Mouse (Mus musculus) heart, embryonic 12.5 days (tissue): Measurements from ENCODE around the gene Ccdc50. TPM values are rescaled to one million over a fixed set of nuclear protein-coding genes. Genes with fewer than 3 reads are reported as not detected.

ENCODE experiments used
- ATAC-seq: fragments of 200-750 bp; cut with Nextera tagmentation; 2 replicates; pipeline ENCODE4 v1.8.0; 2017; ENCODE audit warnings: moderate TSS enrichment, moderate library complexity; ENCODE audit not compliant: insufficient number of reproducible peaks, low FRiP score
- H3K27ac ChIP-seq: fragments of 300-500 bp; sonication (generic); 2 replicates; pipeline ENCODE4 v1.5.1; 2016; ENCODE audit warnings: mild to moderate bottlenecking, moderate library complexity; ENCODE audit not compliant: poor library complexity, severe bottlenecking
- H3K27me3 ChIP-seq: fragments of 300-500 bp; sonication (generic); replicated peaks from 2 replicates; pipeline ENCODE4 v1.6.1; 2016; ENCODE audit warnings: mild to moderate bottlenecking, moderate library complexity
- H3K36me3 ChIP-seq: fragments of 300-500 bp; sonication (generic); 2 replicates; pipeline ENCODE4 v1.6.1; 2016; ENCODE audit warnings: mild to moderate bottlenecking, moderate library complexity
- H3K4me1 ChIP-seq: fragments of 300-500 bp; sonication (generic); replicated peaks from 2 replicates; pipeline ENCODE4 v1.6.1; 2016; ENCODE audit warnings: mild to moderate bottlenecking
- H3K4me2 ChIP-seq: fragments of 300-500 bp; sonication (generic); 2 replicates; pipeline ENCODE4 v1.6.1; 2016; ENCODE audit warnings: mild to moderate bottlenecking, moderate library complexity
- H3K4me3 ChIP-seq: fragments of 300-500 bp; sonication (generic); 2 replicates; pipeline ENCODE4 v1.5.1; 2016; ENCODE audit warnings: mild to moderate bottlenecking
- H3K9ac ChIP-seq: fragments of 300-500 bp; sonication (generic); 2 replicates; pipeline ENCODE4 v1.6.1; 2016; ENCODE audit warnings: mild to moderate bottlenecking, moderate library complexity
- H3K9me3 ChIP-seq: fragments of 300-500 bp; sonication (generic); replicated peaks from 2 replicates; pipeline ENCODE4 v1.6.1; 2016; ENCODE audit warnings: mild to moderate bottlenecking, moderate library complexity
- WGBS: fragments of 180-500 bp; shearing (Covaris S2); methylation state at CpG from one replicate; pipeline ENCODE4 v1.1.7; 2016; 5-methylcytosine and 5-hydroxymethylcytosine counted together
- polyA plus RNA-seq: library from polyadenylated mRNA; unstranded; fragments of >200 nt; fragmentation: Nextera tagmentation; extraction: Ambion mirVana; gene quantifications from 2 replicates; pipeline ENCODE4 v1.2.1, GENCODE M21; 2016

Ccdc50 gene
- polyA plus RNA-seq, 1 experiment from 2014 or later: 44.3 TPM

DNA sequence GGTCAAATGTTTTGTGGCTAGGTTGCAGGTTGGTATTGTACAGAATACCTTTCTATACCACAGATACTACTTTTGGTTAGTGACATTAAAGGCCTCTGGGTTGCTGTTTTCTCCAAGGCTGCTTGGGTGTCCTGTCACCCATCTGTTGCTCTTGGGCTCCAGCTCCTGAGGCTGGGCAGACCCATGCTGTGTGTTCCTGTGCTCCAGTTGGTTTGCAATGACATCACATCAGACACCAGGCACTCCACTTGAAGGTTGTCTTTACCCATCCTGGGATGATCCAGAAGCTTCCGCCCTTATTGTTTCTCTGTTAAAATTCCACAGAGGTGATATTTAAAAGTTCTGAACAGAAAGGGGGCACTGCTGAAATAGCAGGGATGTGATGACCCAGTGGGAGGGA lies 8.3 kb downstream of the Ccdc50 start:
- Histone ChIP-seq H3K9me3 (0 out of 2 replicates have a peak, but pooled peaks cover 2% of the 10 kb centered on the region), H3K9ac (no peak overlapping the region), H3K4me3 (no peak overlapping the region), H3K4me1 (0 out of 2 replicates have a peak, but pooled peaks cover 3% of the 10 kb centered on the region), H3K27ac (no peak overlapping the region), H3K27me3 (no peaks in the 10 kb centered on the region), H3K4me2 (no peak overlapping the region), H3K36me3 (peaks cover 5% of the 10 kb centered on the region; the same call in 1 of the 2 replicates)
- 97% methylated on average over 1 of the region's 1 CpGs for WGBS
- ATAC-seq: no peak

DNA sequence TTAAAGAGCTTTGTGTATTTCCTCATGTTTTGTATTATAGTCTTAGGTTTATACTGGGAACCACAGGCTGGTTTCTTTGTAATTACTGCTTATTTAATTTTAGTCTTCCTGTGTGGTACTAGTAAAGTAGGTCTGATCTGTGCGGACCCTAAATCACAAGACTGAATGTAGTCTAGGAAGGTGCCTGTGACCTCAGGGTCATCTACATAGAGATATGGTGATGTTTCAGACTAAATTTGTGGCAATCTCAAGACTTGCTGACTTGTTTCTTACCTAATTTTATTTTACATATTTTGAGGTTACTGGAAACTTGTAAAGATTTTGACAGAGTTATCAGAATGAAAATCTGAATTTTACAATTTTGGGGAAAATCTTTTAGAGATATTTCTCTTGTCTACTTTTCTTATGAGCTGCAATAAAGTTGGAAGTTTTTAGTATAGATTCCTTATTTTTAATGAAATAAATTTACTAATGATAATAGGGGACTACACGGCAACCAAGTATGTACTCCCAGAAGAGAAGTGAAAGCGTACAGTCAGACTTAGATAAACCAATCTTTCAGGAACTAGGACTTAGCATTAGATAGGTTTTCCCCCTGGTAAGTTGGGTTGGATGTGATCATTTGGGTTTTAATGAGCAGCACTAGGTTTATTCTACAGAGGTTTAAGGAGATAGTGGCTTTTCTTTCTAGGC lies 10.5 kb downstream of the Ccdc50 start:
- H3K36me3 ChIP-seq: peaks cover 5% of the 10 kb centered on the region; the same call in 1 of the 2 replicates
- 0 out of 2 replicates have a peak, but pooled peaks cover 3% of the 10 kb centered on the region for H3K4me1 ChIP-seq
- no peak overlapping the region for H3K27ac ChIP-seq
- no peak for ATAC-seq
- H3K4me3 ChIP-seq: no peak overlapping the region
- WGBS: 82% methylated on average over 3 of the region's 3 CpGs
- no peaks in the 10 kb centered on the region for H3K27me3 ChIP-seq
- H3K9me3 ChIP-seq: 0 out of 2 replicates have a peak, but pooled peaks cover 2% of the 10 kb centered on the region
- H3K9ac ChIP-seq: no peak overlapping the region
- no peak overlapping the region for H3K4me2 ChIP-seq

DNA sequence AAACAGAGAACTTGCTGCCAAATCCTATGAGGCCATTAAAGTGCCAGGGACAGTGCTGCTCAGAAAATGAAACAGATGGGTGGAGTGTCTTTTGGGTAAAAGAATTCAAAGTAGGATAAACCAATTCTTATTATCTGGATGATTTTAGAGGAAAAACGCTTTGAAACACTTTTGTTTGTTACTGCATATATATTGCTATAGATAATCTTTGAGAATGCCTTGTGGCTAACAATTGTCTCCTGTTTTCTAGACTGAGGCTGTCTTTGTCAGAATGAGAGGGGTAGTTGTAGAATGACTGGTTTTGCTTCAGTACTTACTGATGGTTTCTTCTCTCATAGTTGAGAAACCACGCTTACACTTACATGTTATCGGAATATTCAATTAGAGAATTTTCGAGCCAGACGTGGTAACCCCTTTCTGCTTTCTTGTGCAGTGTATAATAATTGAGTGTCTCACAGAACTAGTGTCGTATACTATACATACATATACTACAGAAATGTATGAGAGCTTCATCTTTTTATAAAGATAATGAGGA lies 11.1 kb downstream of the Ccdc50 start:
- Histone ChIP-seq H3K9ac (no peak overlapping the region), H3K36me3 (peaks cover 5% of the 10 kb centered on the region; the same call in 1 of the 2 replicates), H3K27ac (no peak overlapping the region), H3K4me2 (no peak overlapping the region), H3K27me3 (no peaks in the 10 kb centered on the region), H3K4me1 (0 out of 2 replicates have a peak, but pooled peaks cover 3% of the 10 kb centered on the region), H3K9me3 (0 out of 2 replicates have a peak, but pooled peaks cover 2% of the 10 kb centered on the region), H3K4me3 (no peak overlapping the region)
- WGBS: 88% methylated on average over 6 of the region's 6 CpGs
- ATAC-seq: no peak

DNA sequence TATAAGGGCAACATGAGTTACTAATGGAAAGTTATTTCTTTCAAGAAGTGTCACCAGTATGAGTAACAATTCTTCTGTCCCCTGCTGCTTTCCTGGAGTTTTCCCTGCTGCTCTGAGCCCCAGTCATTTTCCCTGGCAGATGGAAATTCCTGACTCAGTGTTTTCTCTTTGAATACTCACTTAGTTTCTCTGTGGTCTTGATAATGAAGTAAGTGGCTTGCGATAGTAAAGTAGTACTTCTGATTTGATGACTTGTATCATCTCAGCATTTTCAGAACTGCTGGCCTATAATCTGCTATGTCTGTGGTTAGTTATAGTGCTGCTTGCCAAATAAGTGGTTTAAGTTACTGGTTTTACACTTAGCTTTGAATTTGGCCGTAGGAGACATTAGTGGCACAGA lies 12.9 kb downstream of the Ccdc50 start:
- H3K4me2 ChIP-seq: no peak overlapping the region
- no peak for ATAC-seq
- no peaks in the 10 kb centered on the region for H3K9me3 ChIP-seq
- H3K27ac ChIP-seq: no peak overlapping the region
- H3K36me3 ChIP-seq: peaks cover 9% of the 10 kb centered on the region
- H3K27me3 ChIP-seq: no peaks in the 10 kb centered on the region
- WGBS: 71% methylated on average over 2 of the region's 2 CpGs
- H3K4me3 ChIP-seq: no peak overlapping the region
- H3K9ac ChIP-seq: no peak overlapping the region
- 0 out of 2 replicates have a peak, but pooled peaks cover 3% of the 10 kb centered on the region for H3K4me1 ChIP-seq

GRCm38 (mm10) chr16:27404107-27404506 lies 15.4 kb downstream of the Ccdc50 start:
- no peak for ATAC-seq
- Histone ChIP-seq H3K4me1 (0 out of 2 replicates have a peak, but pooled peaks cover 3% of the 10 kb centered on the region), H3K4me3 (no peak overlapping the region), H3K9me3 (no peaks in the 10 kb centered on the region), H3K36me3 (peaks cover 16% of the 10 kb centered on the region), H3K4me2 (no peak overlapping the region), H3K27ac (no peak overlapping the region), H3K27me3 (no peaks in the 10 kb centered on the region), H3K9ac (no peak overlapping the region)

GRCm38 (mm10) chr16:27416937-27417584 lies 28.4 kb downstream of the Ccdc50 start:
- Histone ChIP-seq H3K36me3 (peaks cover 61% of the 10 kb centered on the region), H3K4me3 (no peak overlapping the region), H3K9me3 (peaks cover 8% of the 10 kb centered on the region; the same call in 1 of the 2 replicates), H3K4me1 (no peaks in the 10 kb centered on the region), H3K4me2 (no peak overlapping the region), H3K27ac (no peak overlapping the region), H3K9ac (no peak overlapping the region), H3K27me3 (no peaks in the 10 kb centered on the region)
- WGBS: 90% methylated on average over 6 of the region's 6 CpGs
- ATAC-seq: no peak

DNA sequence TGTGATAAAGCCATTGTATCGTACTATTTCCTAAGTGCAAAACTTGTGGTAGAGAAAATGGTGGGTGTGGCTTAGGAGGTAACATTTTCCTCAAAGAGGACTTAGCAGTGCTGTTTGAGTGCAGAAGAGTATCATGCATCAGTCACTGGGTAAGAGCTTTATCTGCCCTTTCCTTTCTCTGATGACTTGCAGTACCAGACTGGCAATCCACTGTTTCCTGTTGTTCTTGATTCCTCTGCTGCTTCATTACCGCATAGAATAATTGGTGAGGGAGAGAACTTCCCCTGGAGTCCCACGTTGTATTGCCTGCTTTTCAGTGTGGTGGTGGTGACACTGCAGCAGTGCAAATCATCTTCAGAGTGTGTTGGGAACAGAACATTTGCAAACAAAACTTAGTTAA lies 29.0 kb downstream of the Ccdc50 start:
- Histone ChIP-seq H3K9me3 (peaks cover 10% of the 10 kb centered on the region; the same call in 1 of the 2 replicates), H3K4me1 (no peaks in the 10 kb centered on the region), H3K27me3 (no peaks in the 10 kb centered on the region), H3K9ac (no peak overlapping the region), H3K27ac (no peak overlapping the region), H3K36me3 (peaks cover 67% of the 10 kb centered on the region), H3K4me3 (no peak overlapping the region), H3K4me2 (no peak overlapping the region)
- 79% methylated on average over 3 of the region's 3 CpGs for WGBS
- no peak for ATAC-seq

- ATAC-seq: no peak
- H3K4me1 ChIP-seq: no peaks in the 10 kb centered on the region
- no peak overlapping the region for H3K27ac ChIP-seq
- H3K4me2 ChIP-seq: no peak overlapping the region
- H3K9me3 ChIP-seq: peaks cover 4% of the 10 kb centered on the region; the same call in 1 of the 2 replicates
- H3K9ac ChIP-seq: no peak overlapping the region
- H3K27me3 ChIP-seq: no peaks in the 10 kb centered on the region
- 95% methylated on average over 3 of the region's 3 CpGs for WGBS
- no peak overlapping the region for H3K4me3 ChIP-seq
- peaks cover 41% of the 10 kb centered on the region for H3K36me3 ChIP-seq
These were observed 32.3 kb downstream of the Ccdc50 start for GRCm38 (mm10) chr16:27420982-27421381.

- 84% methylated on average over 3 of the region's 3 CpGs for WGBS
- Histone ChIP-seq H3K9me3 (no peaks in the 10 kb centered on the region), H3K4me1 (no peaks in the 10 kb centered on the region), H3K27me3 (no peaks in the 10 kb centered on the region), H3K4me3 (no peak overlapping the region), H3K4me2 (no peak overlapping the region), H3K27ac (no peak overlapping the region), H3K36me3 (peaks cover 34% of the 10 kb centered on the region), H3K9ac (no peak overlapping the region)
- ATAC-seq: no peak
These were observed 46.4 kb downstream of the Ccdc50 start for GRCm38 (mm10) chr16:27435034-27435433.

DNA sequence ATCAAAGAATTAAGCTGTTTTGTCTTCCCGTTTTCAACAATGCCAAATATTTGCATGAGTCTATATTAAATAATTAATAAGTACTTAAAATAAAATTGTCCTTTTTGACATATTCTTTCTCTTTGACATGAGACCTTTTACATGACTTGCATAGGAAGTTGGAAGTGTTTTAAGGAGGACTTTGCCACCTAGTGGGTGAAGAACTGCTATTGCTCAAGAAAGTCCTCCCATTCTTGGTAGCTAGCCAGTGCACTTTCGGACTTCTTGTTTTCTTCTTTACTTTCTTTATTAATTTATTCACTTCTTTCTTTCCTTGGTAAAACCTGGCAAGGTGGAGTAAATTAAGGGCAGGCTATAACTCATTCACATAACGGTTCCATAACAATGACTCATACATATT lies 55.3 kb downstream of the Ccdc50 start:
- H3K36me3 ChIP-seq: peaks cover 46% of the 10 kb centered on the region
- no peaks in the 10 kb centered on the region for H3K4me1 ChIP-seq
- H3K27me3 ChIP-seq: no peaks in the 10 kb centered on the region
- no peak for ATAC-seq
- H3K27ac ChIP-seq: no peak overlapping the region
- H3K4me3 ChIP-seq: no peak overlapping the region
- no peak overlapping the region for H3K9ac ChIP-seq
- no peak overlapping the region for H3K4me2 ChIP-seq
- whole genome bisulfite sequencing: 91% methylated on average over 3 of the region's 3 CpGs
- H3K9me3 ChIP-seq: no peaks in the 10 kb centered on the region

- no peaks in the 10 kb centered on the region for H3K27me3 ChIP-seq
- no peak overlapping the region for H3K9ac ChIP-seq
- no peak overlapping the region for H3K4me2 ChIP-seq
- H3K4me3 ChIP-seq: no peak overlapping the region
- peaks cover 41% of the 10 kb centered on the region for H3K36me3 ChIP-seq
- no peaks in the 10 kb centered on the region for H3K4me1 ChIP-seq
- no peak for ATAC-seq
- WGBS: 73% methylated on average over 5 of the region's 5 CpGs
- H3K27ac ChIP-seq: no peak overlapping the region
- H3K9me3 ChIP-seq: no peaks in the 10 kb centered on the region
These were observed 60.7 kb downstream of the Ccdc50 start for GRCm38 (mm10) chr16:27449360-27449759.
